Mouse (Mus musculus) v-Abl transformed pro-B cells (cell line): ENCODE measurements at regions not wholly inside any gene's neighbourhood (a gene's known extent, or its start where the extent isn't known, plus 50 kb on each side); places are given as distances from the start of the nearest gene placed in this dataset.

Source experiments
- in situ Hi-C, 2 experiments: fragments of 400-800 bp; cut with MboI; formaldehyde crosslinking; loops; one replicate each; pipeline ENCODE4 v1.15.1; 2025; ENCODE audit not compliant: unreplicated experiment in 2 of 2

DNA sequence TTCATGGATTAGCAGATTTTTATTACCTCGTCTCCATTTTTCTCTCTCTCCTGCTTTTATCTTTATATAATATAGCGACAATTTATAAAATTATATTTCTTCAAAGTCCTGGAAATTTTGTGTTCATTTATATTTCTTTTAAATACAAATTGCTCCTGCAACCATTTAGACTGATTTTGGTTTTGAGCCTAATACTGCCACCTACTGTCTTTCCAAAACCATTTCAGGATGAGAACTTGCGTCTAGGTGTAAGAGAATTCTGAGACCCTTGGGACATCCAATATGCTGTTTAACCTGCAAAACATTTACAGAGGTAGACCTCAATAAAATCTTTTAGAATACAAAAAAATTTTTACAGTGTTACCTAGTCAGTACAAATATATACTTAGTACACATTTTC lies 158.1 kb downstream of the Gm6377 start:
- in situ Hi-C loops: loop anchor here (10.0 to 25.0 kb wide), 4 partner anchors 267 to 1542 kb away; partner anchors contain the start of genes 2610002M06Rik (in 1 of the 2) and Sh3bgrl (in 1 of the 2)

- in situ Hi-C loops: no loop called here
Observed at GRCm38 (mm10) chrX:109392908-109393307, 196.4 kb downstream of the Gm6377 start.

GRCm38 (mm10) chrX:109442932-109443331 lies 246.4 kb downstream of the Gm6377 start:
- in situ Hi-C loops: no loop called here
